Mouse (Mus musculus) CD4-positive, CD25-positive, alpha-beta regulatory T cell, adult 2 months (primary cell): Measurements from ENCODE around the gene Apobec2.
"Not testable (repeated sequence)": the region's sequence is repeated elsewhere in the genome, so short reads cannot be mapped to it uniquely, and the experiment has no call there.

Experiments used
- DNase-seq: peaks from one replicate; pipeline ENCODE4 v3.0.0-alpha.2; 2012; ENCODE audit warnings: low read depth, low spot score

Gene Apobec2

DNA sequence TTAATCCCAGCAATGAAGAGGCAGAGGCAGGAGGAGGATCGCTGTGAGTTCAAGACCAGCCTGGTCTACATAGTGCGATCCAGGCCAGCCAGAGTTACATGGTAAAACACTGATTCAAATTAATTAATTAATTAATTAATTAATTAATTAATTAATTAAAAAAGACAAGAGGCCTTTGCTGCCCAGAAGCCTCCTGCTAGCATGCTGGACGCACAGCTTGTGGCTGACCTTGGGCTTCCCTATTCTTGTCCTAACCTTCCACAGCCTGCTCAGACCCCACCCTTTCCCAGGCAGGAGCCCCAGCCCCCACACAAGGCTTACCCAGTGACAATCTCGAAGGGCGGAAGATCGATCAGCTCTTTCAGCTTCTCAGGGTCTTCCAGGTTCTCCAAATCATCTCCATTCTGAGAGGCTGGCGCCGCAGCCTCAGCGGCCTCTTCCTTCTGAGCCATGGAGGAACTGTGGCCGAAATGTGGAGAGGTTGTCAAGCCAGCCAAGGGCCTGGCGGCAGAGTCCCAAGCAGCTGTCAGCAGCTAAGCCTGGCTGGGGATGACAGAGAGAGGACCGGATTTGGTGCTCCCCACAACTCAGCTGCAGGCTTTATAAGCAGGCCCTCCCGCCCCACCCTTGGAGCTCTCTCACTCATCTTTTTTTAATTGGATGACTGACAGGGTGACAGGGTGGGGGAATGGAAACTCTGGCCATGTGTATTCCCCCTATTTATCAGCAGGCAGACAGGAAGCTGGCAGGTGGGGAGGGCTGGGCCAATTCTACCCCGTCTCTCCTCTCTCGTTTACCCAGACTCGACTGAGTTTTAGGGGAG, at the start of gene Apobec2:
Gene Apobec2 (minus strand): TSS at position 773 of the 823 bp plus-strand sequence.
- peak; percentile 50 for DNase-seq

DNA sequence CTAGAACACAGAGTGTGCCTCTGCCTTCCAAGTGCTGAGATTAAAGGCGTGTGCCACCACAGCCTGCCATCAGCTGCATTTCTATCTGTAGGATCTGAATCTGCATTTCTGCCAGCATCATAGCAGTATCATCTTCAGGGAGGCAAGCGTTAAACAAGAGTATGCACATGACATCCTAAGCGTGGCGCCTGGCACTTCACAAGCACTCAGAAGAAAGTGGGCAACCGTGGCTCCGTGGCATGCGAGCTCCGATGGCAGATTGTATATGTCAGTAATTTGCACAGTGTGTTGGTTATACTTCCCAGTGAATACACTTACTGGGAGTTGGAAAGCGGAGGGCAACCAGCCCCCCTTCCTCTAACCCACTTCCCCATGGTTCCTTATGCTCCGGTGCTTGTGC, 47.2 kb upstream of the Apobec2 start:
- no peak for DNase-seq

DNA sequence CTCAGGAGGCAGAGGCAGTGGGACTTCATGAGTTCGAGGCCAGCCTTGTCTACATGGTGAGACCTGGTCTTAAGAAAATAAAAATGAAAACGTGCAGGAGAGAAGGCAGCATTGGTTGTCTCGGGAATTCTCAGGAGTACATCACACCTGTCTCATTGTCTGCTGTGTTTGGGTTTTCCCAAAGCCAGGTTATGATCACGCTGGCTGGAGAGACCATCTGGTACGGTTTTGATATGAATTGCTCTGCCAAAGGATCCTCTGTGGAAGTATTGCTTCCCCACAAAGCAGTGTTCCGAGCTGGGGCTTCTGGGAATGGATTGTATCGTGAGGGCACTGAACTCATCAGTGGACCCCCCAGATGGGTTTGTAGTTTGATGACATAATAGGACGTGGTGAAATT, 42.7 kb upstream of the Apobec2 start:
- no peak for DNase-seq

DNA sequence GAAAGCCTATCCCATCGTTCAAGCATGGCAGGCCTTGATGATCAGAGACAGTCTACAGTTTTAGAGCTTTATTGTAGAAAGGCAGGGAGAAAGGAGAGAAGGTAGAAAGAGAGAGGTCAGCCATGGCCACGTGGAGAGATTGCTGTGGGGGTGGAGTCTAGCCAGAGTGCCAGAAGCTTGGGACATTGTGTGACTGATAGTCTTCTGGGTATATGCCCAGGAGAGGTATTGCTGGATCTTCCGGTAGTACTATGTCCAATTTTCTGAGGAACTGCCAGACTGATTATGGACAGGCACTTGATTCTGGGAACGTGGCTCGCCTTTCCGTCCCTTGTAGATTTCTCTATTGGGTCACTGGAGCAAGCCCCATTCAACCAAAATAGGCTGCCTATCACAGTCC, 41.6 kb upstream of the Apobec2 start:
- DNase-seq: not testable (repeated sequence)

DNA sequence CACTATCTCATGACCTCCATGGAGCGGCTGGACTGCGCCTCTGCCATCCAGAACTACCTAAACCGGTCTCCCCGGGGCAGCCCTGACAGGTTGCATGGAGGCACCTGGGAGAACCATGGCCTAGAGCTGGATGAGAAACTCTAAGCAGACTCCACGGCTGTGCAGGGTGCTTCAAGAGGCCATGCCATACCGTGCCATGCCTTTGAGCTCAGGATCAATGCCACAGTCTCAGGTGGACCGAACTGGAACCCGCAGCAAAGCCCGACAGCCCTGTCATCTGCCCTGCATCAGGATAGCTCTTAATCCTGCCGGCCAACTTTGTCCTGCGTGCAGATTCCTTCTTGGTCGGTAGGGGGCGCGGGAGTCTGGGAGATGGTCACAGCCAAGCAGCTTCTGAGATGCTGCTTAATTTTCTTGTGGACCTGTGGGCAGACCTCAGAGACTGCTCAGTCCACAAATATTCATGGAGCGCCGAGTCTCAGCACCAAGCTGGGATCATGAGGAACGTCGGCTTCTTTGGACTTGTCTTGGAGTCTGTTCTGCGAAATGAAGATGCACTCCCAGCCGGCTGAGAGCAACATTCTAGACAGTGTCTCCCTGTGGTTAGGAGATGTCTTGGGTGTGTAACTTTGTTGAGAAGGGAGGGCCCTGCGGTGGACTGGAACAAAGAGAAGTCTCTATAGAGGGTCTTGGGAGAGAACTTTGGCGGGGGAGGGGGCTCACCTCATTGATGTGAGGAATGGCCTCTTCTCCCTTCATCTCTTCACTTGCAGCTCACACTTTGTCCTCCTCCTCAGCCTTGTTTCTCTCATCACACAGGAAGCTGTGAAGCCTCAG, 34.9 kb upstream of the Apobec2 start:
- DNase-seq: peak; percentile 84

DNA sequence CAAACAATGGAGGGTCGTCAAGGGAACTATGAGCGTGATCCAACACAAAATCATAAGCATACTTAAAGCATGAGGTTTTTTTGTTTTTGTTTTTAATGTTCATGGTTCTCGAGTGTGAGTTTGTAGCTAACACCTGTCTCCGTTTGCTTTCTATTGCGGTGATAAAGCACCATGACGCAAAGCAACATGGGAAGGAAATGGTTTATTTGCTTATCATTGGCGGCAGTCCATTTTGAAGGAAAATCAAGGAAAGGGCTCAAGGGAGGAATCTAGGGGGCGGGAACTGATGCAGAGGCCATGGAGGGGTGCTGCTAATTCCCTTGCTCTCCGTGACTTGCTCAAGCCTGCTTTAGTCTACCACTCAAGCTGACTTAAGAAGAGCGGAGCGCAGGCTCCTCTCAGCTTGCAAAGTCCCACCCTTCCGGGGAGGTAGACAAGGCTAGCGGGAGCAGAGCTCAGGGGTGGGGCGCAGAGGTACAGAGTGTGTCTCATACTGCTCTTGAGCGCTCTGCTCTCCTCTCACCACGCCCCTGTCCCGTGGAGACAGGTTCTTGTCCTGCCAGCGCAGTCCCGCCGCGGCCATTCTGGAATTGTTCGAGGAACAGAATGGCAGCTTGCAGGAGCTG, 34.2 kb upstream of the Apobec2 start:
- DNase-seq: peak; percentile 68

DNA sequence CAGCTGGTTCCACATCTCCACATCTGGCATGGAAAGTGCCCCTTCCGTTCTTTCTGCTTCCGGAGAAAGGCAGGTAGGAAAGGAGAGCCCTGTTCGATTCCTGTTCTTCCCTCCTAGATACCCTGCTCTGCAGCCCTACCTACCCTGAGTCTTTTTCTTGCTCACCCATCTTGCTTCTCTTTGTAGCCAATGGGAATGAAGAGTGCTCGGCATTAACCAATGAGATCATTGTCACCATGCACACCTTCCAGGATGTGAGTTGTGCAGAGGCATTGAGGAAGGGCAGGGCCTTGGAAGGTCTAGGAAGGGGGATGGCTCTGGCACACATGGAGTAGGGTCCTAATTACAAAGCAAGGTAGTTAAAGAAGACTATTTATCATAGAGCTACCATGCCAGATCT, 30.7 kb upstream of the Apobec2 start:
- DNase-seq: peak; percentile 72

DNA sequence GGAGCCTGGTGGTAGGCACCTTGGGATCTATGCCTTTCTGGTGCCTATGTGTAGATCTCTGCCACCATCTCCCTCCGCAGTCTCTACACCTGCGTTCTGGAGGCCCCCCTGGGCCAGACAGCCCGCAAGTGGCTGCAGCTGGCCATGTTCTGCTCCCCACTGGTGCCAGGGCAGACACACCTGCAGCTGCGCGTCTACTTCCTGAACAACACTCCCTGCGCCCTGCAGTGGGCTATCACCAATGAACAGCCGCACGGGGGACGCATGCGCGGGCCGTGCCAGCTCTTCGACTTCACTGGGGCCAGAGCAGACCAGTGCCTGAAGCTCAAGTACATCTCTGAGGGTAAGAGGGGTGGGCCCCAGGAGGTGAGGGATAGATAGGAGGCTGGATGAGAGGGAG, 29.4 kb upstream of the Apobec2 start:
- peak; percentile 87 for DNase-seq

DNA sequence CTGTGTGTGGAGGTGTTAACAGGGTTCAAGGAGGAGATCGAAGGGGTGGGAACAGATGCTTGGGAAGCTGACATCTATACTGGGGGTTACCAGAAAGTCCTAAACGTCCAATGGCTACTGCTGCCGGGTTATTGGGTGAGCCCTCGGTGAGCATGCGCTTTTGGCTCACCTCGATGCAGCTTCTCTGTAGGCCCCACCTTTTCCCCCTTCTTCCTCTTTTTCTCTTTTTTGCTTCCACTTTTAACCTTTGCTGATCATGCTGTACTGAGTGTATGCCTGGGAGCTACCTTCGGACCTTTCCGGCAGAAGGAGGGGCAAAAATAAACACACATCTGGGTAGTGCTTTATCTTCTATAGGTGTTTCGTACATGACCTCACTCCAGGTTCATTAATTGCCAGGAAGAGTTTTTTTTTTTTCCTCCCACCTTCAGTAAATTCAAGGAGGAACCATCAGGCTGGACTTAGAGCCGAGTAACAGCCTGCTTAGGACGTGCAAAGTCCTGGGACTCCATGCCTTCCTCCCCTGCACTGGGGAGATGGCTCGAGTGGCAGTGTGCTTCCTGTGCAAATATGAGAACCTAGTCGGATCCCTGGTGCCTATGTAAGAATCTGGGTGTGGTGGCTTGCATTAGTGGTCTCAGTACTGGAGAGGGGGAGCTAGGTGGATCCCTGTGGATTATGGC, 25.4 kb upstream of the Apobec2 start:
- DNase-seq: no peak

DNA sequence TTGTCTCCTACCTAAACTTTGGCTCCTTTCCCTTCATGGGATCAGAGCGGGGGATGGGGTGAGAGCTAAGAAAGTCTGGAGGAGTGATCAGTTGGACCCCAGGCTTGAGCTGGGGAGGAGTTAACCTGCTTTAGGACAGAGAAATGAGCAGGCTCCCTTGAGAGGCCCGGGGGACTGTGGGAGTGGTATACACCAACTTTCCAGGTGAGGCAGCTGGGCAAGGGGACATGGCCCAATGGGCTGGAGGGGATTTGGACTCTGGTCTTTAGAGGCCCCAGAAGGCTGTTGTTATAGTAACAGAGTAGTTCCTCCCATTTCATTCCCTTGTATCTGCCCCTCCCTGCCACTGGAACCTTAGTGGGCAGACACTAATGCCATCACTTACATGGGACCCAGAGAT, 23.2 kb upstream of the Apobec2 start:
- no peak for DNase-seq

DNA sequence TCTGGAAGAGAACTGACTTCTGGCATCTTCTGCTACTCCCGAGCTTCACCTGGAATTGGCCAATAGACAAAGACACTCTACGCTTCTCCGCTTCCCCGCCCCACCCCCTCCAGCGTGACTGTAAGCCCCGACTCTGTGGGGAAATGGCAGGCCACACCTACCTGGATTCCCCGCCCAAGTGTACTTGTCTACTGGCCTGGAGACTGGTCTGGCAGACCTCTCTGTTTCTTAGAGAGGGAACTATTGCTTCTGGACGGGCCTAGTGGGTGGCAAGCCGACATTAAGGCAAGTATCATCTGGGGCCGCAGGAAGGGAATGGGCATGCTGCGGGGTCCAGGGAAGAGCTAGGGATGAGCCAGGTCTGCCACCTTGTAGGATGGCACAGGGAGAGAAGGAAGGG, 22.0 kb upstream of the Apobec2 start, which contains the start of gene Unc5cl:
Gene Unc5cl (plus strand): TSS at position 214 of the 400 bp plus-strand sequence.
- DNase-seq: no peak

DNA sequence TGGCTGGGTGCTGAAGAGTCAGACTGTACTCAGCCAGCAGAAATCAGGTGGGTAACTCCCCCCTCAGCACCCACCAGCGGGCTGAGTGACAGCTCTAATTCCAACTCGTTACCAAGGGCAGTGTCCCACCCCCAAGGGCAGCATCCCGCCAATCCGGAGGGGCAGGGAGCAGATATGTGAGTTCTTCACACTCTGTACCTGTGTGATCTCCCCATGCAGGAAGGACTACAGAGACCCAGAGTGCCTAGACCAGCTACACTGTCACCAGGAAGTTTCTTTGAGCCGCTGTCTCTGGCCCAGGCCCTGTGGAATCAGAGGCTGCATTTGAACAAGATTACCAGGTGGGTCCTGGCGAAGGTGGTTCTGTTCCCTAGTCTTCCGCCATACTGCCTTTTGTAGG, 21.5 kb upstream of the Apobec2 start:
- DNase-seq: no peak

DNA sequence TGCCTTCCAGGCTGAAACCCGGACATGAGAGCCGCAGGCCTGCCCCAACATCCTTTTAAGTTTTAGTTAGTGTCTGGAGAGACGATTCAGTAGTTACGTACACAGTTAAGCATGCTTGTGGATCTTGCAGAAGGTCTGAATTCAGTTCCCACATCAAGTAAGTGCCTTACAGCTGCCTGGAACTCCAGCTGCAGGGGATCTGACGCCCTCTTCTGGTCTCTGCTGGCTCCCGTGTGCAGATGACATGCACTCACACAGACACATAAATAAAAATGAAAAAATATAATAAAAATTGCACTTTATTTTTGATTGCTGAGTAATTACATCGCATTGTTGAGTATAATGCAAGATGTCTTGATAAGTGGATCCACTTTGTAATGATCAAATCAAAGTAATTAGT, 20.8 kb upstream of the Apobec2 start:
- DNase-seq: peak; percentile 40

DNA sequence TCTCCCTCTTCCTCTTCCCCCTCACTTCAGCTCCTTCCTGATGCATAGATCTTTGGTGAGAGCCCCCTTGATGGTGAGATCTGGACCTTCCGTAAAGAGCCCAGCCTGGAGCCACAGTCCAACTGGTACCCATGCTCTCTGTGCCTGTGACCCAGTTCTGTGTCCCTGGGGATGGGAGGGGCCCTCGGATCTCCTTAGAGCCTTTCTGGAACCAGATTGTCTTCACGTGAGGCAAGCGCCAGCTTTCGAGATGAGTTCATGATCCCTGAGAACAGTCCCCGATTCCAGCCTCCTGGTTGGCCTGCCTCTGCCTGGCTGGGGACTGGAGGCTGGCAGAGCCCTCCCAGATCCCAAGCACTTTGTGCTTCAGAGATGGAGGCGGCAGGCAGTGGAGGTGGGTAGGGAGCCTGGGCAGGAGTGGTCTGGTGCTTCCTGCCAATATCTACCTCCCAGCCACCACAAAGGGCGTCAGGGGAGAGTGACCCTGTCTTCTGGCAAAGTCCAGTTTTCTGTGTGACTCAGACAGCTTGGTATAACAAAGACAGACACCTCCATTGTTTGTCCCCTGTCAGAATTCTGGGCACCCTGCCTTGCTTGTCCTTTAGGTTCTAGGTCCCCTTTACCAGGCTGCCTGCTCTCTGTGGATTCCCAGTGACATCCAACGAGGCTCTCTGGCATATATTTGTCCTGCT, 19.2 kb upstream of the Apobec2 start:
- DNase-seq: no peak

DNA sequence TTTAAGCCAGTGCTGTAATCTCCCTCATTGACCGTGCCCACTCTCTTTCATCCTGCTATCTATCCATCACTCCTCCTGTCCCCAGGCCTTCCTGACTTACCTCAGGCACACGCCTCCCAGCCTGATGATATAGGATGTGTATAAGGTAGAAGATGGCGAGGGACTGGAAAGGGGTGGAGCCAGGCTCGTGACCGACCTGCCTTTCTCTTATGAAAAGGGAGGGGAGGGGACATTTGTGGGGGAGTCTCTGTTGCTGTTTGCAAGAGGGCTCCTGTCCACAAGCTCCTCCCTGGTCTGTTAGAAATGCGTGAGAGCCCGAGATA, 18.6 kb upstream of the Apobec2 start, which contains the start of gene Tspo2:
Gene Tspo2 (minus strand): TSS at position 170 of the 323 bp plus-strand sequence.
- DNase-seq: no peak

DNA sequence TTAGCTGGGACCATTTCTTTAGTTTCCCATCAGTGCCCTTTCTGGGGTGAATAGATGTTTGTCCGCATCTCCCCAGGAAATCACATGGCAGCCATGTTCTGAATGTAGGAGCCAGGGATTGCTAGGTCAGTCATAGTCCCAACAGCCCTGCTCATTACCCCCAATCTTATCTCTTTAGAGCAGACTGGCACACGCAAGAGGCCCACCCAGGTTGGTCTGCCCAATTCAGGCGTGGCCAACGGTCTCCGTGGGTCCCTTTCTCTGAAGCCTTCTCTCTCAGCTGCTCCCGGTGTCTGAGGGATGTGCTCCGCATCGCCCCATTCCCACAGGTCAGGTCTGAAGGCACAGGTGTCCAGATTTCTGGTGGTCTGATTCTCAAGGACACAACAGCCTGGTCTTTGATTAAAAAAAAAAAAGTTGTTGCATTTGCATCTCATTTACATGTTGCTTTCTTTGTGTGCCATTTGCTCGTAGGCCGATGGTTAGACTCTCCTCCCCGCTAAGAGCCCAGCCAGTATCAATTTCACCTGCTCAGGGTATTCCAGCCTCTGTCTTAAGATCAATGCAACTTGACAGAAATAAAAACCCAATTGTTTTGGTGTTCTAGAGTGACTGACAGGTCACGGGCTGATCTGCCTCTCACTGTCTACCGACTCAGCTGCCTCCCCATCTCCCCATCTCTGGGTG, 18.1 kb upstream of the Apobec2 start:
- no peak for DNase-seq

DNA sequence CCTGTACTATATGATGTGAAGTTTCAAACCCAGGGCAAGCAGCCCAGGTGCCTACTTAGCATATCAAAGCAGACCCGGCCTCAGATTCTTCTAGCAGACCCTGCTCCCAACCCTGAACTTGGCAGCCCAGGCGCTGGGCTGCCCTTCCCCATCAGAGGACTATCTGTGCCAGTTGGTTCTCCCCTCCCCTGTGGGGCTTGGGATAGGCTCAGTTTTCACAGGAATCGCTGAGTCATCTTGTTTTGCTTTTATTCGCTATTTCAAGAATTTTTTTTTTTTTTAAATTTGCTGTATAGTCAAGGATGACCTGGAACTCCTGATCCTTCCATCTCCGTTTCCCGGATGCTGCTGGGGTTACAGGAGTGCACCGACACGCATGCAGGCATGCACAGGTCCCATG, 14.9 kb upstream of the Apobec2 start:
- DNase-seq: no peak

DNA sequence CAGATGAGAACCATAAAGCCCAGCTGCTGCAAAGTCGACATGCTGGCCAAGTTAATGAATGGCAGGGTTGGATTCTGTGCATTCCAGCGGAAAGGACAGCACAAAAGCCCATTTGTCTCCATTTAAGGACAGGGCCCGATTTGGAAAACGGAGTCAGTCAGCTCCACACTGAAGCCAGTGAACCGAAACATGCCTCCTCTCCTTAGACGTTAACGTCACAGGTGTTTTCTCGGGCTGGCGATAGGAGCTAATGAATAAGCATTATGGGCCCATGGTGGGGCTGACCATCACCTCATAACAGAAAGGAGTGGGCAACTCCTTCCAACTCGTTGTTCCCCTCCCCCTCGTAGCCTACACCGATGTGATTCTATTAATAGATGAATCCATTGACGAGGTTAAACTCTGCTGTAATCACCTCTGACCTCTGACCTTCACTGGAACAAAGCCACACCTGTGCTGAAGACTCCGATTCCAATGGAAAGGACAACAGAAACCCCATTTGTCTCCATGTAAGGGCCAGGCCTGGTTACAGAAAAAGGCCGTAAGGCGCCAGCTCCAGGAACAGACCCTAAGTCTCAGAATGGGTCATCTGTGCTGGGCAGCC, 10.9 kb upstream of the Apobec2 start:
- no peak for DNase-seq

DNA sequence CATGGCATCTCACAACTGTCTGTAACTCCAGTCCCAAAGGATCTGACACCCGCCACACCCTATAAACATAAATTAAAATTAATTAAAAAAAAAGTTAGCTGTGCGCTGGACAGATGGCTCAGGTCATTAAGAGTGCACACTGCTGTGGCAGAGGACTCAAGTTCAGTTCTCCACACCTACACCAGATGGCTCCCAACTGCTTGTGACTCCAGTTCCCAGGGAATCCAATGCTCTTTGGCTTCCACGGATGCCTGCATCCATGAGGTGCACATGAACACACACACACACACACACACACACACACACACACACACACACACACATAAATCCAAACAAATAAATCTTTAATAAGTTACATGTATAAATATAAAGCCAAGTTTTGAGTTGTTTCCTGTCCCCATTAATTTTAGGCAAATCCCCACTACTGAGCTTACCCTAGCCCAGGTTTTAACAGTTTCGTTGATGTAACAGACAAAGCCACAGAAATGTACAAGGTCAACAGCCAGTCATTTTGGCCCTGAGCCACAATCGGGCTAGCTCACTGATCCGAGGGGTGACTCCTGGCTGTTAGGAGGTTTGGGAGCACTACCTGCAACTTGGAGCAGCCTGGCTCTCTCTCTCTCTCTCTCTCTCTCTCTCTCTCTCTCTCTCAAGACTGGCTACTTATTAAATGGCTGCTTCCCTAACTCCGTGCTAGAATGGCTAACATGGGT, 10.2 kb upstream of the Apobec2 start:
- DNase-seq: no peak
